Mouse (Mus musculus) midbrain, postnatal 0 days (tissue): Measurements from ENCODE around the gene Gpx4. TPM values are rescaled to one million over a fixed set of nuclear protein-coding genes. Genes with fewer than 3 reads are reported as not detected.

Experiments
- ATAC-seq: fragments of 200-750 bp; cut with Nextera tagmentation; 2 replicates; pipeline ENCODE4 v1.8.0; 2017; ENCODE audit warnings: moderate number of reproducible peaks, mild to moderate bottlenecking, moderate TSS enrichment, moderate library complexity; ENCODE audit not compliant: low FRiP score
- DNase-seq: peaks from one replicate; pipeline ENCODE4 v3.0.0-alpha.2; 2015; ENCODE audit warnings: low spot score
- H3K27ac ChIP-seq: fragments of 300-500 bp; sonication (generic); 2 replicates; pipeline ENCODE4 v1.5.1; 2014; ENCODE audit warnings: low read depth, mild to moderate bottlenecking, low read length, mixed read lengths
- H3K27me3 ChIP-seq: fragments of 300-500 bp; sonication (generic); 2 replicates; pipeline ENCODE4 v1.6.1; 2014; ENCODE audit warnings: low read length, control low read depth, mixed read lengths; ENCODE audit not compliant: insufficient read depth
- H3K36me3 ChIP-seq: fragments of 300-500 bp; sonication (generic); 2 replicates; pipeline ENCODE4 v1.6.1; 2014; ENCODE audit warnings: low read length, control low read depth, mixed read lengths; ENCODE audit not compliant: insufficient read depth
- H3K4me1 ChIP-seq: fragments of 300-500 bp; sonication (generic); 2 replicates; pipeline ENCODE4 v1.6.1; 2014; ENCODE audit warnings: mild to moderate bottlenecking, control low read depth, antibody characterized with exemption, low read length, mixed read lengths; ENCODE audit not compliant: insufficient read depth
- H3K4me2 ChIP-seq: fragments of 300-500 bp; sonication (generic); 2 replicates; pipeline ENCODE4 v1.6.1; 2014; ENCODE audit warnings: low read depth, mild to moderate bottlenecking, low read length, mixed read lengths; ENCODE audit not compliant: poor library complexity, severe bottlenecking
- H3K4me3 ChIP-seq: fragments of 300-500 bp; sonication (generic); 2 replicates; pipeline ENCODE4 v1.5.1; 2014; ENCODE audit warnings: low read depth, mild to moderate bottlenecking, low read length, moderate library complexity
- H3K9ac ChIP-seq: fragments of 300-500 bp; sonication (generic); replicated peaks from 2 replicates; pipeline ENCODE4 v1.6.1; 2014; ENCODE audit warnings: mild to moderate bottlenecking, low read length, moderate library complexity, mixed read lengths; ENCODE audit not compliant: poor library complexity, severe bottlenecking
- H3K9me3 ChIP-seq: fragments of 300-500 bp; sonication (generic); 2 replicates; pipeline ENCODE4 v1.6.1; 2016; ENCODE audit warnings: low read length, control low read depth
- CTCF ChIP-seq: IDR thresholded peaks from 2 replicates; pipeline ENCODE4 v1.5.1; 2016; ENCODE audit warnings: antibody characterized with exemption, mild to moderate bottlenecking
- WGBS: fragments of 180-500 bp; shearing (Covaris S2); extraction: QIAGEN DNeasy Blood & Tissue Kit; methylation state at CpG from one replicate; pipeline ENCODE4 v1.1.7; 2014; 5-methylcytosine and 5-hydroxymethylcytosine counted together
- polyA plus RNA-seq: library from polyadenylated mRNA; unstranded; fragments of >200 nt; fragmentation: Nextera tagmentation; extraction: Ambion mirVana; gene quantifications from 2 replicates; pipeline ENCODE4 v1.2.1, GENCODE M21; 2015
- total RNA-seq: library from RNA; depleted of rRNA; stranded (reverse); fragments of >200 nt; gene quantifications from 2 replicates; pipeline ENCODE4 v1.2.3, GENCODE M21; 2014; rRNA removed

Gpx4 gene
- total RNA-seq (350 TPM in 2 replicates), polyA plus RNA-seq (635 and 741 TPM in 2 replicates)

GRCm38 (mm10) chr10:80047041-80047565, at the start of gene Gpx4:
Gene Gpx4, plus strand, starts transcription at chr10:80047166.
- DNase-seq (no peak), ATAC-seq (no peak)
- TF ChIP-seq CTCF: no peak
- WGBS: 39% methylated on average over 9 of the region's 9 CpGs
- H3K27ac ChIP-seq: no peak within 1 kb of the TSS
- H3K9me3 ChIP-seq: no peaks in the 10 kb centered on the region
- H3K27me3 ChIP-seq: no peaks in the 10 kb centered on the region
- no peaks in the 10 kb centered on the region for H3K4me1 ChIP-seq
- H3K4me2 ChIP-seq: no peak within 1 kb of the TSS
- no peak within 1 kb of the TSS for H3K9ac ChIP-seq
- H3K36me3 ChIP-seq: no peaks in the 10 kb centered on the region
- no peak within 1 kb of the TSS for H3K4me3 ChIP-seq

GRCm38 (mm10) chr10:79997819-79998218, 49.1 kb upstream of the Gpx4 start:
- WGBS: 9% methylated on average over 15 of the region's 15 CpGs
- TF ChIP-seq CTCF: no peak
- ATAC-seq (no peak), DNase-seq (peak; percentile 50)
- H3K4me3 ChIP-seq: peak overlapping the region; percentile 38
- no peak overlapping the region for H3K9ac ChIP-seq
- no peaks in the 10 kb centered on the region for H3K4me1 ChIP-seq
- peak overlapping the region; percentile 72 for H3K4me2 ChIP-seq
- H3K36me3 ChIP-seq: no peaks in the 10 kb centered on the region
- no peak overlapping the region for H3K27ac ChIP-seq
- no peaks in the 10 kb centered on the region for H3K9me3 ChIP-seq
- peaks cover 5% of the 10 kb centered on the region; the same call in 1 of the 2 replicates for H3K27me3 ChIP-seq

- 84% methylated on average over 9 of the region's 9 CpGs for WGBS
Measured at GRCm38 (mm10) chr10:80001945-80002344, 45.0 kb upstream of the Gpx4 start.

GRCm38 (mm10) chr10:80002829-80003228, 44.1 kb upstream of the Gpx4 start:
- no peak overlapping the region for H3K4me2 ChIP-seq
- H3K9me3 ChIP-seq: no peaks in the 10 kb centered on the region
- no peak overlapping the region for H3K4me3 ChIP-seq
- no peak for TF ChIP-seq CTCF
- no peaks in the 10 kb centered on the region for H3K4me1 ChIP-seq
- no peak overlapping the region for H3K27ac ChIP-seq
- no peak overlapping the region for H3K9ac ChIP-seq
- DNase-seq: no peak
- no peak for ATAC-seq
- WGBS: 30% methylated on average over 21 of the region's 21 CpGs
- H3K27me3 ChIP-seq: peaks cover 5% of the 10 kb centered on the region; the same call in 1 of the 2 replicates
- no peaks in the 10 kb centered on the region for H3K36me3 ChIP-seq

More at GRCm38 (mm10) chr10:80001945-80002344, 45.0 kb upstream of the Gpx4 start:
- H3K4me1 ChIP-seq: no peaks in the 10 kb centered on the region
- no peak overlapping the region for H3K9ac ChIP-seq
- DNase-seq (no peak), ATAC-seq (no peak)
- H3K27ac ChIP-seq: no peak overlapping the region
- no peak overlapping the region for H3K4me3 ChIP-seq
- H3K4me2 ChIP-seq: no peak overlapping the region
- no peak for TF ChIP-seq CTCF
- peaks cover 5% of the 10 kb centered on the region; the same call in 1 of the 2 replicates for H3K27me3 ChIP-seq
- no peaks in the 10 kb centered on the region for H3K9me3 ChIP-seq
- H3K36me3 ChIP-seq: no peaks in the 10 kb centered on the region

GRCm38 (mm10) chr10:80003374-80004232, 43.4 kb upstream of the Gpx4 start:
- Histone ChIP-seq H3K9me3 (no peaks in the 10 kb centered on the region), H3K4me1 (no peaks in the 10 kb centered on the region), H3K27ac (no peak overlapping the region), H3K9ac (no peak overlapping the region), H3K4me2 (no peak overlapping the region), H3K27me3 (peaks cover 5% of the 10 kb centered on the region; the same call in 1 of the 2 replicates), H3K4me3 (no peak overlapping the region), H3K36me3 (no peaks in the 10 kb centered on the region)
- ATAC-seq (no peak), DNase-seq (no peak)
- 64% methylated on average over 9 of the region's 9 CpGs for WGBS
- no peak for TF ChIP-seq CTCF

GRCm38 (mm10) chr10:80004233-80004705, 42.7 kb upstream of the Gpx4 start:
- DNase-seq (no peak), ATAC-seq (no peak)
- Histone ChIP-seq H3K4me2 (no peak overlapping the region), H3K9ac (no peak overlapping the region), H3K27me3 (peaks cover 5% of the 10 kb centered on the region; the same call in 1 of the 2 replicates), H3K4me3 (no peak overlapping the region), H3K27ac (no peak overlapping the region), H3K9me3 (no peaks in the 10 kb centered on the region), H3K4me1 (no peaks in the 10 kb centered on the region), H3K36me3 (0 out of 2 replicates have a peak, but pooled peaks cover 4% of the 10 kb centered on the region)
- TF ChIP-seq CTCF: no peak
- 76% methylated on average over 8 of the region's 8 CpGs for WGBS
